Mouse (Mus musculus): ENCODE data around the gene Adrm1.
A peak's percentile ranks its signal among the peaks of the same experiment; 100 is the strongest.

Gene Adrm1

GRCm38 (mm10) chr2:180185686-180186085 lies 14.4 kb downstream of the Adrm1 start:
- no peak for DNase-seq

- no peak for DNase-seq
Measured at GRCm38 (mm10) chr2:180187362-180187761, 16.1 kb downstream of the Adrm1 start.

GRCm38 (mm10) chr2:180196610-180197322 lies 25.5 kb downstream of the Adrm1 start:
- peak; percentile 21 for DNase-seq

- no peak for DNase-seq
Measured at GRCm38 (mm10) chr2:180197323-180198037, 26.2 kb downstream of the Adrm1 start.

- no peak for DNase-seq
Measured at GRCm38 (mm10) chr2:180198782-180199181, 27.5 kb downstream of the Adrm1 start.

GRCm38 (mm10) chr2:180200681-180201080 lies 29.4 kb downstream of the Adrm1 start:
- no peak for DNase-seq

- no peak for DNase-seq
Measured at GRCm38 (mm10) chr2:180201303-180201702, 30.0 kb downstream of the Adrm1 start.

GRCm38 (mm10) chr2:180202263-180202662 lies 31.0 kb downstream of the Adrm1 start:
- no peak for DNase-seq

- no peak for DNase-seq
Measured at GRCm38 (mm10) chr2:180202805-180203204, 31.5 kb downstream of the Adrm1 start.

- DNase-seq: no peak
Measured at GRCm38 (mm10) chr2:180204501-180204900, 33.2 kb downstream of the Adrm1 start.

GRCm38 (mm10) chr2:180205083-180205955 lies 34.0 kb downstream of the Adrm1 start:
- no peak for DNase-seq

GRCm38 (mm10) chr2:180205956-180206280 lies 34.6 kb downstream of the Adrm1 start:
- DNase-seq: no peak

- DNase-seq: peak; percentile 40
Measured at GRCm38 (mm10) chr2:180207840-180208239, 36.6 kb downstream of the Adrm1 start.

- no peak for DNase-seq
Measured at GRCm38 (mm10) chr2:180208976-180209375, 37.7 kb downstream of the Adrm1 start.

GRCm38 (mm10) chr2:180212255-180212654 lies 41.0 kb downstream of the Adrm1 start:
- DNase-seq: no peak

- no peak for DNase-seq
Measured at GRCm38 (mm10) chr2:180214352-180214978, 43.2 kb downstream of the Adrm1 start.

GRCm38 (mm10) chr2:180215011-180215461 lies 43.8 kb downstream of the Adrm1 start:
- DNase-seq: no peak

- DNase-seq: no peak
Measured at GRCm38 (mm10) chr2:180215951-180216350, 44.7 kb downstream of the Adrm1 start.

GRCm38 (mm10) chr2:180216921-180217320 lies 45.6 kb downstream of the Adrm1 start:
- no peak for DNase-seq

GRCm38 (mm10) chr2:180217587-180217986 lies 46.3 kb downstream of the Adrm1 start:
- DNase-seq: no peak

GRCm38 (mm10) chr2:180218241-180218640 lies 47.0 kb downstream of the Adrm1 start:
- DNase-seq: no peak

GRCm38 (mm10) chr2:180218677-180219076 lies 47.4 kb downstream of the Adrm1 start:
- no peak for DNase-seq
